Mouse (Mus musculus): ENCODE measurements around the gene Prmt8.

Gene Prmt8

GRCm38 (mm10) chr6:127752681-127753080 lies 16.6 kb downstream of the Prmt8 start:
- ChIA-PET CTCF (no interaction called here), POLR2A (interaction anchor here in 2 of 4 experiments (1.1 to 1.7 kb wide), 3 partner anchors 15 to 58 kb away, joined by 3 read pairs; no protein-coding TSS in a partner anchor)

GRCm38 (mm10) chr6:127751499-127751898 lies 17.8 kb downstream of the Prmt8 start:
- ChIA-PET POLR2A (interaction anchor here in 1 of 4 experiments (0.9 kb wide), 1 partner anchor 27 kb away, joined by 3 read pairs; no protein-coding TSS in a partner anchor), CTCF (no interaction called here)

GRCm38 (mm10) chr6:127748793-127749192 lies 20.5 kb downstream of the Prmt8 start:
- CTCF ChIA-PET, result interaction anchor here in 1 of 4 experiments (1.0 kb wide), 1 partner anchor 18 kb away, joined by 3 read pairs; no protein-coding TSS in a partner anchor

DNA sequence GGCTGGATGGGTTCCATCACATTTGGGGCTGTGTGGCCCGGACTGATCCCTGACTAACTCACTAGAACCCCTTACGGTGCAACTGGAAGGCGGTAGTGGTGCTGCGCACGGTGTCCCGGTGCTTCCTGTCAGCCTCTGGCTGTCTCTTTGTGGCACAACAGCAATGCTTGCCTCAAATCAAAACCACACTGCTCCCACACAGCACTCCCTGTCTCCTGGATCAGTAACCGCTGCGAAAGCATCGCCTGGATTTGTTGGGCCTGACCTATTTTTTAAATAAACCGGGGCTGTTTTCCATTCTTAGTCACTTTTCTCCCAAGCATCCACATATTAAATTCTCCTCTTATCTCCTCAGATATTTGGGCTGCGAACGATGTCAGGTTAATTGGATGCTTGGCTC lies 27.0 kb downstream of the Prmt8 start:
- CTCF ChIA-PET, result no interaction called here
- POLR2A ChIA-PET, result interaction anchor here in 2 of 4 experiments (1.7 to 11.3 kb wide), 2 partner anchors 26 to 27 kb away, joined by 5 to 130 read pairs; partner anchors contain the start of gene Prmt8 (in 1 of the 2)

More at GRCm38 (mm10) chr6:127748793-127749192, 20.5 kb downstream of the Prmt8 start:
- POLR2A ChIA-PET, result interaction anchor here in 1 of 4 experiments (1.6 to 1.9 kb wide), 2 partner anchors 13 to 18 kb away, joined by 3 to 5 read pairs; no protein-coding TSS in a partner anchor

GRCm38 (mm10) chr6:127741162-127741561 lies 28.1 kb downstream of the Prmt8 start:
- ChIA-PET POLR2A (interaction anchor here in 3 of 4 experiments (1.0 to 11.3 kb wide), 7 partner anchors 18 to 49 kb away, joined by 3 to 130 read pairs (median 5); partner anchors contain the start of gene Prmt8 (in 1 of the 3)), CTCF (no interaction called here)

GRCm38 (mm10) chr6:127740711-127741110 lies 28.6 kb downstream of the Prmt8 start:
- POLR2A ChIA-PET, result interaction anchor here (1.0 to 11.3 kb wide), 9 partner anchors 10 to 49 kb away, joined by 3 to 130 read pairs (median 5); partner anchors contain the start of gene Prmt8 (in 1 of the 4)
- CTCF ChIA-PET, result no interaction called here

- ChIA-PET POLR2A (interaction anchor here in 3 of 4 experiments (1.2 to 11.3 kb wide), 5 partner anchors 9 to 39 kb away, joined by 3 to 130 read pairs (median 6); partner anchors contain the start of gene Prmt8 (in 1 of the 3)), CTCF (no interaction called here)
These were observed 29.4 kb downstream of the Prmt8 start for GRCm38 (mm10) chr6:127739921-127740320.

DNA sequence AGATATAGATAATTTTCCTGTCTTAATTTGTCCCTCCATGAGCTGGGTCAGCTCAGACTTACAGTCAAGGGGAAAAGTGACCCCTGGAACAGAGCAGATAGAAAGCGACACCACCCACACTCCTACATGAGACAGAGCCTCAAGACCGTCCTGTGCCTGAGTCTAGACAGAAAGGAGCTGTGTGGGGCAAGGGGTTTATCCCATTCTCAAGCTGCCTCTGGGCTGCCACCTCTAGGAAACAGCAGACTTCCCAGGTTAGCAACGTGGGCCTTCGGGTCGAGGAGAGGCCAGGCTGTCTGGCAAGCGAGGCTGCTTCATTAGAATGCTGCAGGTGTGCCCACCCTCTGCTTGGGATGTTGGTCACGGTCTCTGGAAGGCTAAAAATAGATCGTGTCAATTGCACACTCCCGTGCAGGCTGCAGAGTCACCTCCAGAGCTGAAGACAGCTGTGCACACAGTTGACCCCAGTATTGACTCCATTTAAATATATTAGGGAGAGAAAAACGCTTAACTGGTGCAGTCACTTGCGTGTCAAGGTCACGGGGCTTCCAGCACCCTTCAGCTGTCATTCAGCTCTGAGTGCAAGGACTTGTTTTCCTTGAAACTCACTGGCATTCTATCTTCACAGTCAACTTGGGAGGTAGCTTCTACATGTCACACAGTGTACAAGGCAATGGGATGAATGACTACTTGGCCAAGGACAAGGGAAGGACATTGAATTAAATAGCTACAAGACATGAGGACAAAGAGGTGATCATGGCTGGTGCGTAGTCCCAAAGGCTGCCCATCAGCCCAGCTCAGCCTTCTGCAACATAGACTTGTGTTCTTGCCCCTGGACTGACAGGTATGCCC lies 33.9 kb downstream of the Prmt8 start:
- ChIA-PET POLR2A (interaction anchor here in 3 of 4 experiments (0.5 to 11.3 kb wide), 44 partner anchors 9 to 727 kb away, joined by 3 to 130 read pairs (median 4); partner anchors contain the start of gene Prmt8 (in 2 of the 3)), CTCF (interaction anchor here (0.5 to 1.1 kb wide), 8 partner anchors 12 to 585 kb away, joined by 3 to 6 read pairs (median 3); partner anchors contain the start of gene Parp11 (in 1 of the 4))

GRCm38 (mm10) chr6:127723126-127723525 lies 46.1 kb downstream of the Prmt8 start:
- POLR2A ChIA-PET, result interaction anchor here in 3 of 4 experiments (0.8 to 1.8 kb wide), 7 partner anchors 10 to 47 kb away, joined by 3 to 14 read pairs (median 5); no protein-coding TSS in a partner anchor
- CTCF ChIA-PET, result interaction anchor here in 3 of 4 experiments (0.6 to 0.8 kb wide), 3 partner anchors 12 to 22 kb away, joined by 3 read pairs; no protein-coding TSS in a partner anchor

DNA sequence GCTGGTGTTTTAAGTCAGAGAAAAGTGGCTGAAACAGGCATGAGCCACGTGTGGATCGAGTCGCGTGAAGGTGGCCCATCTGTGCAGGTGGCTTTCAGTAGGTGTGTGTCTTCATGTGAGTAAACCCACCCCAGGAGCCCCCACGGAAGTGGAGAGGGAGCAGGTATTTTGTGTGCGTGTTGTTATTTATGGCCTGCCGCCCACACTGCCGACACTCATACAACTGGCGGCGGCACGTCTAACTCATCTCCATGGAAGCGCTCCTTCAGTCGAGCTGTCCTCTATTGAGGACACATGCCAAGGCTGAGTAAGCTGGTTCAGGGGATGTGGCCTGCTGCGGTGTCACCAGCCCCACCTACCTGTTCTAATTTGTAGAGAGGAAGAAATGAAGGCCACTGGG lies 49.4 kb downstream of the Prmt8 start:
- ChIA-PET CTCF (no interaction called here), POLR2A (interaction anchor here in 3 of 4 experiments (0.8 to 3.3 kb wide), 3 partner anchors 16 to 109 kb away, joined by 3 to 14 read pairs (median 3); no protein-coding TSS in a partner anchor)

DNA sequence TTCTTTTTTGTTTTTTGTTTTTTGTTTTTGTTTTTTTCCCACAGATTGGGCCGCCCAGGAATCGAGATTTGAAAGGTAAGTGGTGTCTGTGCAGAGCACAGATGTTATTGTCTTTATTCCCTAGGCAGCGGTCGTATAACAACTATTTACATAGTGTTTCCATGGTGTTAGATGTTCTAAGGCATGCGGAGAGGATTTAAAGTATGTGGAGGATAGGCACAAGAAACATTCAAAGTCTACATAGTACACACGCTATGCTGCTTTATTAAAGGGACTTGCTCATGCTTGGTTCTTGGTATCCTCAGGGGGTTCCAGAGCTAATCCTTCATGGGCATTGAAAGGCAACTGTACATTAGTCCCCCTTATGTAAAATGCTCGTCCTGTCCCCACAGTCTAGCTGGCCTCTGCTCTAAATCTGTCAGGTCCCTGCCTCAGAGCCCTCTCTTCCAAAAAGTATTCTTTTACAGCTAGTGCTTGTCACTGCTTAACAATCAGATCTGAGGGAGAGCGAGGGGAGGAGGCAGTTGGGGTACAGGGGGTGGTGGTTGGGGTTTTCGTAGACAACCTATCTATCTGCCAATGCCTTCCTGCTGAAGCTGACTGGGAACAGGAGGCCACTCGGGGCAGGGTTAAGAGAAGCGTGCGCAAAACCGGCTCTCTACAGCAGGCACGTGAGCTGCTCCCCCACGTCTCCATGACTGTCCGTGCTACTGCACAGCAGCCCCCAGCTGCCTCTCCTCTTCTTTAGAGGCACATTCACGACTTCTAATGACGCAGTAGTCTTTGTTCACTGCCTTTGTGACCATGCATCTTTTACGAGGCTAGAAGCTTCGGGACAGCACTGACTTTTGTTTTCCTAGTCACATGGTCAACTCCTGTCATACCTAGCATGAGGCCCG lies 51.8 kb downstream of the Prmt8 start:
- ChIA-PET CTCF (interaction anchor here in 2 of 4 experiments (0.6 to 0.9 kb wide), 2 partner anchors 41 to 617 kb away, joined by 3 read pairs; no protein-coding TSS in a partner anchor), POLR2A (interaction anchor here in 2 of 4 experiments (0.6 to 3.3 kb wide), 7 partner anchors 9 to 317 kb away, joined by 3 to 14 read pairs (median 4); partner anchors contain the start of gene Prmt8 (in 2 of the 2))

DNA sequence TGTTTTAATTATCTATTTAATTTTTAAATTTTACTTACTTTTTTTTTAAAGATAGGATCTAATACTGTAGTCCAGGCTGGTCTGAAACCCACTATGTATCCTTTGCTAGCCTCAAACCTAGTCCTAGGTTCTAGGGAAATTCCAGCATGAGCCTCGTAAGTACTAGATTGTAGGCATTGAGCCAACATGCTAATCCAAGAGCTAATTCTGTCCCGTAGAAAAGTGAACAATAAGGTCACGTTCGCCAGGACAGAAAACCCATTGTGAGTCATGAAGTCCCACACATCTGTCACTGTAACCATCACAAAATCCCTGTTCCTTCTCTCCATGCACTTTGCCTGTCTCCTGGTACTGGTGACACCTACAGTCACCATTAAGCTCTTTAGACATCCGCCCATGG lies 53.8 kb downstream of the Prmt8 start:
- ChIA-PET CTCF (no interaction called here), POLR2A (interaction anchor here in 2 of 4 experiments (1.2 kb wide), 3 partner anchors 13 to 20 kb away, joined by 3 to 4 read pairs (median 3); no protein-coding TSS in a partner anchor)

- ChIA-PET POLR2A (interaction anchor here in 2 of 4 experiments (0.7 to 1.2 kb wide), 4 partner anchors 13 to 158 kb away, joined by 3 to 7 read pairs (median 4); no protein-coding TSS in a partner anchor), CTCF (no interaction called here)
These were observed 54.4 kb downstream of the Prmt8 start for GRCm38 (mm10) chr6:127714906-127715305.

- ChIA-PET CTCF (no interaction called here), POLR2A (interaction anchor here in 2 of 4 experiments (1.1 to 2.3 kb wide), 4 partner anchors 9 to 27 kb away, joined by 3 to 7 read pairs (median 6); no protein-coding TSS in a partner anchor)
These were observed 61.0 kb downstream of the Prmt8 start for GRCm38 (mm10) chr6:127708218-127708628.

- ChIA-PET CTCF (interaction anchor here (0.6 to 1.1 kb wide), 6 partner anchors 22 to 269 kb away, joined by 3 to 6 read pairs (median 3); partner anchors contain the start of gene Cracr2a (in 1 of the 4)), POLR2A (interaction anchor here in 3 of 4 experiments (0.6 to 4.3 kb wide), 27 partner anchors 9 to 192 kb away, joined by 3 to 30 read pairs (median 4); partner anchors contain the start of gene Prmt8 (in 1 of the 3))
These were observed 68.1 kb downstream of the Prmt8 start for GRCm38 (mm10) chr6:127701036-127701783.

DNA sequence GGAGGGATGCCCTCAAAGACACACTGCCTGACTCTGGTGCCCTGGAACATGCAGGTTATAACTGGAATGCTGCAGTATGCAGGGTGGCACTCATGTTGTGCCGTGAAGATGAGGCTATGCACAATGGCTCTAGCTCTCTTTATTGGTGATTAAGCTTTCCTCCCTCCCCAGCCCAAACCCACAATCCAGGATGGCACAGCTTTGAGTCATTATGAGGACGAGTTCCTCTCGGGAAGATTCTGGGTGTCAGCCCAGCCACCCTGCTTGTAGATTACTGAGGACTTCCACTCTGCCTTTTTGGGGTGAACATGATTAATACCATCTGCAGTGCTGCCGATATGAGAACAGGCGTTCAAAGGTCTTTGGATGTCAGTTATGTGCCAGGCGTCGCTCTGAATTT lies 75.6 kb downstream of the Prmt8 start:
- POLR2A ChIA-PET, result interaction anchor here in 2 of 4 experiments (0.6 to 3.4 kb wide), 5 partner anchors 38 to 139 kb away, joined by 3 to 26 read pairs (median 4); no protein-coding TSS in a partner anchor
- CTCF ChIA-PET, result no interaction called here

- POLR2A ChIA-PET, result interaction anchor here in 3 of 4 experiments (0.5 to 3.5 kb wide), 18 partner anchors 8 to 1263 kb away, joined by 3 to 30 read pairs (median 4); partner anchors contain the start of gene Prmt8 (in 1 of the 3)
- CTCF ChIA-PET, result interaction anchor here in 2 of 4 experiments (0.6 to 1.1 kb wide), 2 partner anchors 168 to 262 kb away, joined by 3 read pairs; no protein-coding TSS in a partner anchor
These were observed 77.0 kb downstream of the Prmt8 start for GRCm38 (mm10) chr6:127692298-127692697.

All from embryonic stem cell, embryonic (primary cell).